Mouse (Mus musculus): ENCODE measurements around the gene Tmem259. TPM values are rescaled to one million over a fixed set of nuclear protein-coding genes. Genes with fewer than 3 reads are reported as not detected.

Gene Tmem259
- polyA plus RNA-seq, 1 experiment = not detected

DNA sequence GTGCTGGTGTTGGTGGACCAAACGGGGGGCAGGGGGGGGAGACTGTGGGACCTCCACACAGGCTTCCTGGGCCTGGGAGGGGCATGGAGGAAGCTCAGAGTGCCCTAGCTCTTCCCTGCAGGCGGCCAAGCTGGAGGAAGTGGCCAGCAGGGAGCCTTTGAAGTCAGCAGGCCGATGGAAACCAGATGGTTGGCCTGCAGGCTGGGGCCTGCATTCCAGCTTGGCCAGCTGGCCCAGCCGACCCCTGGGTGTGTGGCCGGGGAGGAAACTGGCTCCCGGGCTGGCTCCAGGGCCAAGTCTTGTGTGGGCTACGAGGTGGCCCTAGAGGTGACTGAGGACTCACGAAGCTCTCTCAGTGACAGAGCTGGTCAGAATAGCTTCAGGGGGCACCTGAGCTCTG lies 51.4 kb downstream of the Tmem259 start:
- 47% methylated on average over 8 of the region's 8 CpGs for WGBS
- TF ChIP-seq CTCF (IDR thresholded peaks at IDR 0.05; ENCODE audit: insufficient read depth, low read depth, low read length) (no peak), POLR2A (IDR thresholded peaks at IDR 0.05; ENCODE audit: insufficient read depth, low read depth, low read length) (no peak)
- no peak overlapping the region for H3K4me3 ChIP-seq (ENCODE audit: insufficient read depth, low read depth, low read length)
- H3K4me1 ChIP-seq (ENCODE audit: control insufficient read depth, insufficient read depth, low read length) = peaks cover 74% of the 10 kb centered on the region
- H3K27ac ChIP-seq (ENCODE audit: insufficient read depth, low read depth, low read length) = 0 out of 2 replicates have a peak overlapping the region, but pooled peaks have one; percentile 3

- H3K4me3 ChIP-seq (ENCODE audit: insufficient read depth, low read depth, low read length) = no peak overlapping the region
- TF ChIP-seq CTCF (IDR thresholded peaks at IDR 0.05; ENCODE audit: insufficient read depth, low read depth, low read length) = no peak
- TF ChIP-seq POLR2A (IDR thresholded peaks at IDR 0.05; ENCODE audit: insufficient read depth, low read depth, low read length) = no peak
- no peak overlapping the region for H3K27ac ChIP-seq (ENCODE audit: insufficient read depth, low read depth, low read length)
- 88% methylated on average over 9 of the region's 9 CpGs for WGBS
- H3K4me1 ChIP-seq (ENCODE audit: control insufficient read depth, insufficient read depth, low read length) = peaks cover 67% of the 10 kb centered on the region
Observed at GRCm38 (mm10) chr10:79931797-79932196, 52.3 kb downstream of the Tmem259 start.

- 90% methylated on average over 16 of the region's 16 CpGs for WGBS
- Histone ChIP-seq H3K4me1 (ENCODE audit: control insufficient read depth, insufficient read depth, low read length) (peaks cover 66% of the 10 kb centered on the region), H3K27ac (ENCODE audit: insufficient read depth, low read depth, low read length) (no peak overlapping the region), H3K4me3 (ENCODE audit: insufficient read depth, low read depth, low read length) (no peak overlapping the region)
- TF ChIP-seq CTCF (IDR thresholded peaks at IDR 0.05; ENCODE audit: insufficient read depth, low read depth, low read length) = no peak
- no peak for TF ChIP-seq POLR2A (IDR thresholded peaks at IDR 0.05; ENCODE audit: insufficient read depth, low read depth, low read length)
Observed at GRCm38 (mm10) chr10:79930826-79931186, 53.3 kb downstream of the Tmem259 start.

GRCm38 (mm10) chr10:79929967-79930825 lies 53.9 kb downstream of the Tmem259 start:
- Histone ChIP-seq H3K4me1 (ENCODE audit: control insufficient read depth, insufficient read depth, low read length) (peaks cover 60% of the 10 kb centered on the region), H3K27ac (ENCODE audit: insufficient read depth, low read depth, low read length) (no peak overlapping the region), H3K4me3 (ENCODE audit: insufficient read depth, low read depth, low read length) (no peak overlapping the region)
- WGBS = 82% methylated on average over 18 of the region's 18 CpGs
- TF ChIP-seq POLR2A (IDR thresholded peaks at IDR 0.05; ENCODE audit: insufficient read depth, low read depth, low read length) (no peak), CTCF (IDR thresholded peaks at IDR 0.05; ENCODE audit: insufficient read depth, low read depth, low read length) (no peak)

GRCm38 (mm10) chr10:79928907-79929701 lies 55.0 kb downstream of the Tmem259 start:
- TF ChIP-seq CTCF (IDR thresholded peaks at IDR 0.05; ENCODE audit: insufficient read depth, low read depth, low read length) = no peak
- no peak for TF ChIP-seq POLR2A (IDR thresholded peaks at IDR 0.05; ENCODE audit: insufficient read depth, low read depth, low read length)
- Histone ChIP-seq H3K4me3 (ENCODE audit: insufficient read depth, low read depth, low read length) (peak overlapping the region; percentile 83; the same call in 1 of the 2 replicates), H3K27ac (ENCODE audit: insufficient read depth, low read depth, low read length) (no peak overlapping the region), H3K4me1 (ENCODE audit: control insufficient read depth, insufficient read depth, low read length) (peaks cover 56% of the 10 kb centered on the region)
- WGBS = 37% methylated on average over 9 of the region's 9 CpGs

DNA sequence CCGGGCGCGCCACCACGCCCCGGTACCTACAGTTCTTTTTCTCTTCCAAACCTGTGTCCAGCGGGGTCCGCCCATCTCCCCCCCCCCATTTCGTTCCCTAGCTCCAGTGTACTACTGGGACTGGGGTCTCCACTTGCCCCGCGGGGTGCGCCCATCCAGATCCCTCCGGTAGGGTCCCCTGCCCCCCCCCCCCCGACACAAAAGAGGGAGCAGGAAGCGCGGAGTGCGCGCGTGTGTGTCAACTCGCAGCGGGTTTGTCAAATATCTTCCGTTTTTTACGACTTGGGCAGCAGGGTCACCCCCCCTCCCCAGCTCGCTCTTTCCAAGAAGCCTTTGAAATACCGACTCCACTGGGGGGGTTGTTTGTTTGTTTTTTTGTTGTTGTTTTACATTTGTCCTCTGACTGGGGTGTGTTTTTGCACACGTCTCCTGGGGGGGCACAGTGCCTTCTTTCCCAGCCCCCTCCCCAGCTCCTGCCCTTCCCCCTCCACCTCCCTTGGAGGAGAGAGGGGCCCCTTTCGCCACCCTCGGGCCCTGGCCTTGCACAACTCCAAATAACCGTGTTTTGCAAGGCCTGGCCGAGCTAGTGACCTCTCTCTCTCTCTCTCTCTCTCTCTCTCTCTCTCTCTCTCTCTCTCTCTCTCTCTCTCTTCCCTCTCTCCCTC lies 56.0 kb downstream of the Tmem259 start:
- 1% methylated on average over 28 of the region's 29 CpGs for WGBS
- TF ChIP-seq CTCF (IDR thresholded peaks at IDR 0.05; ENCODE audit: insufficient read depth, low read depth, low read length) = no peak
- no peak for TF ChIP-seq POLR2A (IDR thresholded peaks at IDR 0.05; ENCODE audit: insufficient read depth, low read depth, low read length)

GRCm38 (mm10) chr10:79927324-79928029 lies 56.7 kb downstream of the Tmem259 start:
- Histone ChIP-seq H3K4me3 (ENCODE audit: insufficient read depth, low read depth, low read length) (peak overlapping the region; percentile 83), H3K4me1 (ENCODE audit: control insufficient read depth, insufficient read depth, low read length) (peaks cover 40% of the 10 kb centered on the region), H3K27ac (ENCODE audit: insufficient read depth, low read depth, low read length) (peak overlapping the region; percentile 41)
- under 1% methylated on average over 54 of the region's 54 CpGs for WGBS
- TF ChIP-seq CTCF (IDR thresholded peaks at IDR 0.05; ENCODE audit: insufficient read depth, low read depth, low read length) (no peak), POLR2A (IDR thresholded peaks at IDR 0.05; ENCODE audit: insufficient read depth, low read depth, low read length) (no peak)

More for the DNA sequence above, 56.0 kb downstream of the Tmem259 start:
- Histone ChIP-seq H3K4me3 (ENCODE audit: insufficient read depth, low read depth, low read length) (peak overlapping the region; percentile 83), H3K4me1 (ENCODE audit: control insufficient read depth, insufficient read depth, low read length) (peaks cover 46% of the 10 kb centered on the region), H3K27ac (ENCODE audit: insufficient read depth, low read depth, low read length) (peak overlapping the region; percentile 41; the same call in 1 of the 2 replicates)

All from olfactory bulb, adult 2 months (tissue).